Mouse (Mus musculus) forebrain, postnatal 0 days (tissue): ENCODE measurements around the gene Colgalt2. TPM values are rescaled to one million over a fixed set of nuclear protein-coding genes. Genes with fewer than 3 reads are reported as not detected.
A peak's percentile ranks its signal among the peaks of the same experiment; 100 is the strongest.

Experiments
- ATAC-seq: fragments of 200-750 bp; cut with Nextera tagmentation; 2 replicates; pipeline ENCODE4 v1.8.0; 2017; ENCODE audit warnings: mild to moderate bottlenecking, moderate library complexity
- DNase-seq: peaks from one replicate; pipeline ENCODE4 v3.0.0-alpha.2; 2015
- H3K27ac ChIP-seq: fragments of 300-500 bp; sonication (generic); 2 replicates; pipeline ENCODE4 v1.5.1; 2014; ENCODE audit warnings: low read depth, mild to moderate bottlenecking, antibody characterized with exemption, low read length, moderate library complexity, mixed read lengths
- H3K27me3 ChIP-seq: fragments of 300-500 bp; sonication (generic); 2 replicates; pipeline ENCODE4 v1.6.1; 2014; ENCODE audit warnings: mild to moderate bottlenecking, low read length, mixed read lengths; ENCODE audit not compliant: insufficient read depth
- H3K36me3 ChIP-seq: fragments of 300-500 bp; sonication (generic); 2 replicates; pipeline ENCODE4 v1.6.1; 2014; ENCODE audit warnings: mild to moderate bottlenecking, moderate library complexity; ENCODE audit not compliant: insufficient read depth
- H3K4me1 ChIP-seq: fragments of 300-500 bp; sonication (generic); 2 replicates; pipeline ENCODE4 v1.6.1; 2014; ENCODE audit warnings: antibody characterized with exemption; ENCODE audit not compliant: insufficient read depth
- H3K4me2 ChIP-seq: fragments of 300-500 bp; sonication (generic); 2 replicates; pipeline ENCODE4 v1.6.1; 2014; ENCODE audit warnings: low read depth, mild to moderate bottlenecking, moderate library complexity
- H3K4me3 ChIP-seq: fragments of 300-500 bp; sonication (generic); 2 replicates; pipeline ENCODE4 v1.5.1; 2014; ENCODE audit warnings: low read depth, low read length, mixed read lengths
- H3K9ac ChIP-seq: fragments of 300-500 bp; sonication (generic); 2 replicates; pipeline ENCODE4 v1.6.1; 2014; ENCODE audit warnings: mild to moderate bottlenecking
- H3K9me3 ChIP-seq: fragments of 300-500 bp; sonication (generic); 2 replicates; pipeline ENCODE4 v1.6.1; 2016; ENCODE audit warnings: low read length
- CTCF ChIP-seq: sonication (generic); IDR thresholded peaks from 2 replicates; pipeline ENCODE4 v1.5.1; 2016; ENCODE audit warnings: antibody characterized with exemption, control low read depth, low read depth
- WGBS: fragments of 180-500 bp; shearing (Covaris S2); extraction: QIAGEN DNeasy Blood & Tissue Kit; methylation state at CpG from one replicate; pipeline ENCODE4 v1.1.7; 2014; 5-methylcytosine and 5-hydroxymethylcytosine counted together
- polyA plus RNA-seq: library from polyadenylated mRNA; unstranded; fragments of >200 nt; fragmentation: Nextera tagmentation; extraction: Ambion mirVana; gene quantifications from 2 replicates; pipeline ENCODE4 v1.2.1, GENCODE M21; 2015
- total RNA-seq: library from RNA; depleted of rRNA; stranded (reverse); fragments of >200 nt; gene quantifications from 2 replicates; pipeline ENCODE4 v1.2.3, GENCODE M21; 2014

Colgalt2 gene
- total and polyA plus RNA-seq, 2 experiments from 2014 or later, result 3.7 to 6.4 TPM

DNA sequence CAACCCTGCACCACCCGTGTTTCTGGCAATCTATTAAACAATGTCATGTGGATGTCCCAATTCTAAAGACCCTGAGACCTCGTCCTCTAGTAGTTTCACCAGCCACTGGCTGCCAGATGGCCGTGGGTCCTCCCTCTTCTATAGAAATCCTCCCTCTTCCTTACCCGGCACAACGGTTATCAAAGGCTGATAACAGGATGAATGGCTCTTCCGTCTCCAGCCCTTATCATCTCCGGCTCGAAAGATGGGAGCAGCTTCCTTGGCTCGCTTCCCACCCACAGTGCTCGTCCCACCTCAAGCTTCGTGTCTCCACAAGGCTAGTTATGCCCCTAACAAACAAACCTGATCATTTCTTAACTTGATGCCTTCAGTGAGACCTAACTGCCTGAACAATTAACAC lies 123.7 kb downstream of the Colgalt2 start:
- Histone ChIP-seq H3K36me3 (peaks cover 16% of the 10 kb centered on the region), H3K27me3 (no peaks in the 10 kb centered on the region), H3K27ac (no peak overlapping the region), H3K4me3 (no peak overlapping the region), H3K9ac (no peak overlapping the region), H3K4me2 (no peak overlapping the region), H3K9me3 (no peaks in the 10 kb centered on the region), H3K4me1 (no peaks in the 10 kb centered on the region)
- no peak for ATAC-seq
- no peak for DNase-seq
- WGBS, result 85% methylated on average over 11 of the region's 11 CpGs
- no peak for TF ChIP-seq CTCF

DNA sequence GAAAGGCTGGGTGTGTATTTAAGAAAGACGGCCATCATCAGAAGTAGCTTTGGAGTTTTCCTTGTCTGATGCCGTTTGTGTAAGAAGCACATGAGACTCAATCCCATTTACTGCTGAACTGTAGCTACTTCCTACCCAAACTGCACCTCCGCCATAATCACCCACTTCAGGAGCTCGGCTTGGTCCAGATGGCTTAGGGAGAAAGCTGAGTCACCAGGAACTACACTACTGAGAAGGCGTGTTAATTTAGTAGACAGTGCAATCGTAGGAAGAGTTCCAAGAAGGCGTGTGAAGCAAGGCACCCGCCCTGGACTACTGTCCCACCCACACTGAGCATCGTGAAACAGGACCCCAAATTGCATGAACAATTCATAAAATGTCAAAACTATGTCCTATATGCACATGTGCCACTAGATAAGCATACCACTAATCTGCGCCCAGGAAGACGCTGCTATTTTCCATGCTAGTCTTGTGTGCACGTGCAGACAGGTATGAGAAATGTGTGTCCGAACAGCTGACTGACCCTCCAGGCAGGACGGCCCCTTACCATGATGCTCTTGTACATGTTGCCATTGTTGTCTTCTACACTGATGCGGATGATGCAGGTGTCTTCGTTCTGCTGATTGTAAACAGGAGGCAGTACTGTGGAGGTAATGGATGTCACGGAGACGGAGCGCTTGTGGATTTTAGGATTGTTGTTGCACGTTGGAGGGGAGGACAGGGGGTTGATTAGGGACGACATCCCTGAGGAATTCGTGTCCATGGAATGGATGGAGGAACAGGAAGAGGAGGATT lies 124.7 kb downstream of the Colgalt2 start:
- H3K9me3 ChIP-seq, result no peaks in the 10 kb centered on the region
- WGBS, result 88% methylated on average over 22 of the region's 22 CpGs
- H3K9ac ChIP-seq, result no peak overlapping the region
- no peaks in the 10 kb centered on the region for H3K4me1 ChIP-seq
- peaks cover 16% of the 10 kb centered on the region for H3K36me3 ChIP-seq
- no peaks in the 10 kb centered on the region for H3K27me3 ChIP-seq
- no peak overlapping the region for H3K27ac ChIP-seq
- H3K4me2 ChIP-seq, result no peak overlapping the region
- no peak overlapping the region for H3K4me3 ChIP-seq
- ATAC-seq, result no peak
- no peak for TF ChIP-seq CTCF
- no peak for DNase-seq

DNA sequence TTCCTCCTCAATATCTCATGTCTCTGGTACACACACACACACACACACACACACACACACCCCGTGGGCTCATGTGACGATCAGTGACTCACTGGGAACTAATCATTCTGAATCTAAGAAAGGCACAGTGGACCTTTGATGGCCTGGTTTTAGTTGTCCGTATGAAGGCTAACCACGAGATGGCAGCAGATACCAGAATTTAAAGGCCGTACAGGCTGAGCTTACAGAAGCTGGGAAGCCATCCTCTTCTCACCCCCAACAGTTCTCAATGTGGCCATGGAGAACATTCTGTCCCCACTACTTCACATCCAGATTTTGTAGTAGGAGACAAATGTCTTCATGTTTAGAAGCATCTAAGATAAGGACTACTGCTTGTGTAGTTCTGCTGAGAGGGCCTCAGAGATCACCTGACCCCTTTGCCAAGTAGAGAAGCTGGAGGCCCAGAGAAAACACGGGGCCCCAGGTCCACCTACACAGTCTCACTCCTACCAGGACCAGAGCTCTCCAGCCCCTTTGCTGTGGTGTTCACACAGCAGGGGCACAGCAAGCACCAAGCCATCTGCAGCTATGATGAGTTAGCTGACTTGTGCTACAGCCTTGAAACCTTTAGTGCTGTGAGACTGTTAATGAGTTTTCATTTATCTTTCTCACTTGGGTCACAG lies 125.5 kb downstream of the Colgalt2 start:
- no peak overlapping the region for H3K4me2 ChIP-seq
- no peaks in the 10 kb centered on the region for H3K9me3 ChIP-seq
- H3K27me3 ChIP-seq, result no peaks in the 10 kb centered on the region
- no peaks in the 10 kb centered on the region for H3K4me1 ChIP-seq
- peak; percentile 90 for DNase-seq
- peak; percentile 90 for TF ChIP-seq CTCF
- peak overlapping the region; percentile 59 for H3K27ac ChIP-seq
- H3K4me3 ChIP-seq, result no peak overlapping the region
- peak; percentile 88 for ATAC-seq
- peaks cover 12% of the 10 kb centered on the region for H3K36me3 ChIP-seq
- H3K9ac ChIP-seq, result no peak overlapping the region
- 17% methylated on average over 6 of the region's 6 CpGs for WGBS

DNA sequence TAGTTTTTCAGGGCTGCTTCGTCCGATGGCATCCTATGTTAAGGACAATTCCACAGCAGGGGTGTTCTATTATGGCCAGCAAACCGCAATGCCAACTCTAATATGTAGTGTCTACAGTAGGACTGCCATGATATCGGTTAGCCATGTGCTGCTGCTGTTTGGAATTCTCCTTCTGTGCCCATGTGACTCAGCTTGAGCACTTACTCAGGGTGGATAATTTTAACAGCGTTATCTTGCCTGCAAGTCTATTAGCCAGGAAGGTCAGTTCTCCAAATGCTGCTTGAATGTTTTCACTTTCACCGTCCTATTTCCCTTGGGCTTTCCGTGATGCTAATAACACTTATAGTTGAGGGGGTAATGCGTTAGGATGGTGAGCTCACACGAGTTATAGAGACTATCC lies 126.5 kb downstream of the Colgalt2 start:
- 77% methylated on average over 9 of the region's 9 CpGs for WGBS

DNA sequence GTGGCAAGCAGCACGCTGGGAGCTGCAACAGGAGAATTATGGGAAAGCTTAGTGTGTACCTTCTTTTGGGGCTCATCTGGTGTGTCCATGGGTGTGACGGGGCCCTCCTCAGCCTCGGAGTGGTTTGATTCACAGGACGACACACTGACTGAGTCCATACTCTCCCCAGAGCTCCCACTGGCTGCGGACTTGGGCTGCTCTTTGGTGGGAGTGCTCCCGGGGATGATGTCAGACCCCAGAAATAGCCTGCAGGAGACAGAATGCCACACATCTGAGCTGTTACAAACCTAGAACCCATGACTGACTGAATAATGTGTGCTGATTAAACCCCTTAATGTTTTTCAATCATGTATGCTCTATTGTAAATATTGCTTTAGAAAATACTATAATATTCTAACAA lies 128.6 kb downstream of the Colgalt2 start:
- 81% methylated on average over 6 of the region's 6 CpGs for WGBS
- no peak for ATAC-seq
- no peak overlapping the region for H3K4me2 ChIP-seq
- no peaks in the 10 kb centered on the region for H3K9me3 ChIP-seq
- no peak overlapping the region for H3K27ac ChIP-seq
- H3K27me3 ChIP-seq, result no peaks in the 10 kb centered on the region
- H3K4me1 ChIP-seq, result no peaks in the 10 kb centered on the region
- H3K36me3 ChIP-seq, result peaks cover 17% of the 10 kb centered on the region
- H3K9ac ChIP-seq, result no peak overlapping the region
- no peak for DNase-seq
- no peak overlapping the region for H3K4me3 ChIP-seq
- no peak for TF ChIP-seq CTCF

More for the DNA sequence above, 126.5 kb downstream of the Colgalt2 start:
- no peaks in the 10 kb centered on the region for H3K9me3 ChIP-seq
- H3K36me3 ChIP-seq, result peaks cover 19% of the 10 kb centered on the region
- H3K27ac ChIP-seq, result no peak overlapping the region
- no peak for TF ChIP-seq CTCF
- no peaks in the 10 kb centered on the region for H3K27me3 ChIP-seq
- H3K4me2 ChIP-seq, result no peak overlapping the region
- H3K4me1 ChIP-seq, result no peaks in the 10 kb centered on the region
- no peak overlapping the region for H3K4me3 ChIP-seq
- no peak overlapping the region for H3K9ac ChIP-seq
- DNase-seq (no peak), ATAC-seq (no peak)

DNA sequence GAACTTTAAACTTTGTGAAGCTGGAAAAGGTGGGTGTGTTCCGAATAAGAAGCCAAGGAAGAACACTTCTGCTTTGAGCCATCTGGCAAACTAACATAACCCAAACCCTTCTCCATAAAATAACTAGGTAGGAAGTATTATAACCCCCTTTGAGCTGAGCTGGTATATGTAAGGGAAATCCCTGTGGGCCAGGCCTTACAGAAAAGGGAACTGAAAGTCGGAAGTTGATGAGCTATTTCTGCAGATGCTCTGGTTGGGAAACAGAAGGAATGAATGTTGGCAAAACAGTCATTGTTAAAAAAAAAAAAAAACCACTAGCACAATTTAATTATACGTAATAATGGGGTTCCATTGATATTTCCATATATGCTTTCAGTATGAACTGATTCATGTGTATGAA lies 129.1 kb downstream of the Colgalt2 start:
- ATAC-seq, result no peak
- Histone ChIP-seq H3K36me3 (peaks cover 17% of the 10 kb centered on the region), H3K4me2 (no peak overlapping the region), H3K27me3 (no peaks in the 10 kb centered on the region), H3K9me3 (no peaks in the 10 kb centered on the region), H3K4me1 (no peaks in the 10 kb centered on the region), H3K4me3 (no peak overlapping the region), H3K27ac (no peak overlapping the region), H3K9ac (no peak overlapping the region)
- no peak for TF ChIP-seq CTCF
- 88% methylated on average over 3 of the region's 3 CpGs for WGBS
- no peak for DNase-seq

DNA sequence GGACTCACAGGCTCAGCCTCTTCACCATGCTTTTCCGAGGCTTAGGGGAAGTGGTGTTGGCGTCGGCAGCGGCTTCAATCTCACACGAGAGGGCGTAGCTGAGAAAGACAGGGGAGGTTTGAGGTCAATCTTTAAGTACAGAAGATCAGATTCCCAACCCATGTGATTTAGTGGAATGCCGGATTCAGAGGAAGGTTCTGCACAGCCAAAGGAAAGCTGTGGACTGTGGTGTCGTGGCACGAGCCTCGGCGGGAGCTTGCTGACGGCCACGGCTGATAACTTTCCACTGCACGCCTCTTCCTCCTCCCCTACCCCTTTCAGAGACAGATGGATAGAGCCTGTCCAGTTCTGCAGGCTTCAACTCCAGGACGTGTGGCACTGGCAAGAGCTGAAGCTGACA lies 131.9 kb downstream of the Colgalt2 start:
- 70% methylated on average over 15 of the region's 15 CpGs for WGBS
- TF ChIP-seq CTCF, result no peak; the same call in 1 of the 2 replicates

More for the DNA sequence above, 131.9 kb downstream of the Colgalt2 start:
- H3K36me3 ChIP-seq, result peaks cover 15% of the 10 kb centered on the region
- H3K4me1 ChIP-seq, result no peaks in the 10 kb centered on the region
- no peaks in the 10 kb centered on the region for H3K9me3 ChIP-seq
- H3K4me3 ChIP-seq, result no peak overlapping the region
- ATAC-seq (no peak), DNase-seq (no peak)
- H3K27me3 ChIP-seq, result no peaks in the 10 kb centered on the region
- no peak overlapping the region for H3K9ac ChIP-seq
- H3K27ac ChIP-seq, result no peak overlapping the region
- H3K4me2 ChIP-seq, result no peak overlapping the region
